Mouse (Mus musculus) cortical plate, adult 2 months (tissue): ENCODE data around the gene 1810046K07Rik.

Experiments
- CTCF ChIP-seq: fragments of 200-500 bp; IDR thresholded peaks from 2 replicates; pipeline ENCODE4 v1.5.1; 2011; ENCODE audit warnings: mild to moderate bottlenecking, control low read depth, low read length; ENCODE audit not compliant: insufficient read depth; ENCODE audit errors: extremely low read depth
- POLR2A ChIP-seq: fragments of 200-500 bp; IDR thresholded peaks from 2 replicates; pipeline ENCODE4 v1.6.1; 2011; ENCODE audit warnings: mild to moderate bottlenecking, low read length, control low read depth; ENCODE audit not compliant: insufficient read depth; ENCODE audit errors: extremely low read depth

DNA sequence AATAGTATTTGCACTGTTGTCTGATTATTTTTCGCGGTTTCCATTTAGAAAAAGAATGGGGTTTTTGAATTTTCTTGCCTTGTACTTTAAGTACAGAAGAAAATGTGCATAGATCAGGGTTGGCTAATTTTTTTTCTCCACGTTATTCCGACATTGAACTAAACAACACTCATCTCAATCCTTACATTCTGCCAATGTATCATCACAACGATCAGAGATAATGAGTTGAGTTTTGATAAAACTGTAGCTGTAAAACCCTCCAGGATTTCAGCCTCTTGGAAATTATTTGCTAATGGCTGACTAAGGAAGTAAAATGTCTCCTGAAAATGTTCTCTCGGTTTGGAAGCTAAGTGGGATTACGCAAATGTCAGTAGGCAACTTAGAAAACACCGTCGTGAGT lies 17.1 kb upstream of the 1810046K07Rik start:
- TF ChIP-seq CTCF (no peak), POLR2A (no peak)
